Mouse (Mus musculus) spleen, adult 18-20 months (tissue): Measurements from ENCODE around the gene Sema3f.
A peak's percentile ranks its signal among the peaks of the same experiment; 100 is the strongest.

Experiments
- DNase-seq, 2 experiments: peaks; one replicate each; pipeline ENCODE4 v3.0.0; 2022; ENCODE audit warnings: mixed read lengths in 2 of 2

Gene Sema3f

GRCm38 (mm10) chr9:107659551-107659950 is 50.7 kb downstream of the Sema3f start:
- DNase-seq, result no peak

GRCm38 (mm10) chr9:107658096-107658495 is 52.2 kb downstream of the Sema3f start:
- DNase-seq, result no peak

GRCm38 (mm10) chr9:107657144-107657543 is 53.1 kb downstream of the Sema3f start:
- DNase-seq, result no peak

- no peak for DNase-seq
Observed at GRCm38 (mm10) chr9:107654585-107654984, 55.7 kb downstream of the Sema3f start.

GRCm38 (mm10) chr9:107653474-107653873 is 56.8 kb downstream of the Sema3f start:
- no peak for DNase-seq

- no peak for DNase-seq
Observed at GRCm38 (mm10) chr9:107650708-107651481, 59.4 kb downstream of the Sema3f start.

GRCm38 (mm10) chr9:107650225-107650624 is 60.0 kb downstream of the Sema3f start:
- DNase-seq, result no peak

GRCm38 (mm10) chr9:107648767-107649166 is 61.5 kb downstream of the Sema3f start:
- DNase-seq, result no peak

GRCm38 (mm10) chr9:107646975-107647374 is 63.3 kb downstream of the Sema3f start:
- DNase-seq, result no peak

GRCm38 (mm10) chr9:107645577-107645976 is 64.7 kb downstream of the Sema3f start:
- DNase-seq, result peak; percentile 50 to 74

- DNase-seq, result no peak
Observed at GRCm38 (mm10) chr9:107645153-107645510, 65.1 kb downstream of the Sema3f start.

- DNase-seq, result peak; percentile 84 to 94
Observed at GRCm38 (mm10) chr9:107644495-107645152, 65.7 kb downstream of the Sema3f start.

GRCm38 (mm10) chr9:107643544-107644214 is 66.6 kb downstream of the Sema3f start:
- no peak for DNase-seq

GRCm38 (mm10) chr9:107641666-107642065 is 68.6 kb downstream of the Sema3f start:
- DNase-seq, result no peak

GRCm38 (mm10) chr9:107640257-107640772 is 70.0 kb downstream of the Sema3f start:
- DNase-seq, result peak; percentile 60 to 64

- no peak for DNase-seq
Observed at GRCm38 (mm10) chr9:107637070-107637469, 73.2 kb downstream of the Sema3f start.

- DNase-seq, result peak; percentile 96 to 97
Observed at GRCm38 (mm10) chr9:107635279-107636028, 74.8 kb downstream of the Sema3f start, which contains the start of gene Gnai2. Gnai2 (minus strand) TSS chr9:107635367.

- no peak for DNase-seq
Observed at GRCm38 (mm10) chr9:107634406-107635278, 75.6 kb downstream of the Sema3f start.

GRCm38 (mm10) chr9:107633661-107634405 is 76.4 kb downstream of the Sema3f start:
- DNase-seq, result peak in 1 of 2 experiments; percentile 47

- peak; percentile 83 to 84 for DNase-seq
Observed at GRCm38 (mm10) chr9:107633091-107633660, 77.1 kb downstream of the Sema3f start.
